Mouse (Mus musculus) kidney, postnatal 14 days (tissue): Measurements from ENCODE around the gene Plin4.
A peak's percentile ranks its signal among the peaks of the same experiment; 100 is the strongest.
"Not testable (repeated sequence)": the region's sequence is repeated elsewhere in the genome, so short reads cannot be mapped to it uniquely, and the experiment has no call there.

Experiments
- DNase-seq: peaks from one replicate; pipeline ENCODE4 v3.0.0; 2022; ENCODE audit warnings: mixed read lengths

Plin4 gene

DNA sequence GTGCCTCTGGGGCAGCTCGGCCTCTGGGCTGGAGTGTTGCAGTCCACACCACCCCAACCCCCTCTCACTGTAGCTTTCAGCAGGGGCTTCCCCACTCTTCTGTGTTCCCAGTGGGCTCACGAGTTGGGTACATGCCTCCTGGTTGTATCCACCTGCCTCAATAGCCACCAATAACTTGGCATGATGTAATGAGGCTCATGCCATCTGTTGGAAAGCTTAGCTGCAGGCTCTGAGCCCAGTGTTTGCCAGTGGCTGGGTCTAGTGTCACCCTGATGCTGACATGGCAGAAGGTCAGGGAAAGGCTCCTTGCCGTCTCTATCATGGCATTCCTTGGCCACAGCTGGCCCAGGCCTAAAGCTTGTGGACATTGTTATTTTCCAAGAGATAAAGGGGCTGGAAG is 8.8 kb downstream of the Plin4 start:
- DNase-seq: no peak

DNA sequence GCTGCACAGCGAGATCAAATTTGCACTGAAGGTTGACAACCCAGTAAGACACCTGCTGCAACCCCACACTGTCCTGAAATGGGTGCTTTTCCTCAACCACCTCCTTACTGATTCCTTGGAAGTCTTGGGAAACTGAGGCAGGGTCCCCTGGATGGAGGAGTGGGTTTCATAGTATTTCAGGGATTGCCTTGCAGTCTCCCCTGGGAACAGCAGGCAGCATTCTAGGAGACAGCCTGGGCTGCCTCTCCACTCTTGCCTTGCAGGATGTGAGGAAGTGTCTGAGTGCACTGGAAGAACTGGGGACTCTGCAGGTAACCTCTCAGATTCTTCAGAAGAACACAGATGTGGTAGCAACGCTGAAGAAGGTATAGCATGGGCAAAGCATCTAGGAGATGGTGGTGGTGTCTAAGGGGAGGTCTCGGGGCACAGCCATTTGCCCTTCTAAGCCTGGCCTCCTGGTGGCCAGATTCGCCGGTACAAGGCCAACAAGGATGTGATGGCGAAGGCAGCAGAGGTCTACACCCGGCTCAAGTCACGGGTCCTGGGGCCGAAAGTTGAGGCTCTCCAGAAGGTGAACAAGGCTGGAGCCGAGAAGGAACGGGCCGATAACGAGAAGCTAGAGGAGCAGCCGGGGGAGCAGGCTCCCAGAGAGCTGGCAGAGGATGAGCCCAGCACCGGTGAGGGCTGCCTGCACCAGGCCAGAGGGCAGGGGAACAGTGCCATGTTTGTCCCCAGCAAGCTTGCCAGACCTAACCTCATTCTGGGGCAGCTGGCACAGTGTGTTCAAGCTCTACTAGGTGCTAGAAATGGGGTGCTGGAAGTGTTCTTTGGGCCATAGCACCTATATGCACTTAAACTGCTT is 10.7 kb downstream of the Plin4 start:
- DNase-seq: no peak

DNA sequence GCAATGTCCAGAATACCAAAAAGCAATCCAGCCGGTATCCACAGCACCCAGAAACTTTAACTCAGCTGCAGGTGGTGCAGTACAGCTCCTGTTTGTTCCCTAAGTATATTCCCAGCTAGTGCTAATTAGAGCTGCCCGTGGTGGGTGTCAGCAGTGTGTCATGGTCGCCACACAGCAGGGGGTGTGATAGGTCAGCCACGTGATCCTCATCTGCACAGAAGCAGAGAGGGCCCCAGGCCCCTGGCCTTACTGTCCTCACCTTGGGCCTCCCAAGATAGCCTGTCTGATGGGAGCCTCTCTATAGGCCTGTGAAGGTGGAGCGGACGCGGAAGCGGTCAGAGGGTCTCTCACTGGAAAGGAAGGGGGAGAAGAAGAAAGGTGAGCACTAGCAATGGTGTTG is 11.4 kb downstream of the Plin4 start:
- DNase-seq: no peak

DNA sequence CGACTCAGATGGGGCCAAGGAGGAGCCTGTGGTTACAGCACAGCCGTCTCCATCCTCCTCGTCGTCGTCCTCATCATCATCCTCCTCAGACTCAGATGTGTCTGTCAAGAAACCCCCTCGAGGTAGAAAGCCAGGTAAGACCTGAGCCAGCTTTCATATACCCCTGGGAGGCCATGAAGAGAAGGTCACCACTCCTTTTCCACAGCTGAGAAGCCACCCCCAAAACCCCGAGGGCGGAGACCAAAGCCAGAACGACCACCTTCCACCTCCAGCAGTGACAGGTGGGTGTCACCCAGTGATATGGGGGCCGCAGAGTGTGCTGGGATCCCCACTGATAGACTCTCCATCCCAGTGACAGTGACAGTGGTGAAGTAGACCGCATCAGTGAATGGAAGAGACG is 12.7 kb downstream of the Plin4 start:
- no peak for DNase-seq

DNA sequence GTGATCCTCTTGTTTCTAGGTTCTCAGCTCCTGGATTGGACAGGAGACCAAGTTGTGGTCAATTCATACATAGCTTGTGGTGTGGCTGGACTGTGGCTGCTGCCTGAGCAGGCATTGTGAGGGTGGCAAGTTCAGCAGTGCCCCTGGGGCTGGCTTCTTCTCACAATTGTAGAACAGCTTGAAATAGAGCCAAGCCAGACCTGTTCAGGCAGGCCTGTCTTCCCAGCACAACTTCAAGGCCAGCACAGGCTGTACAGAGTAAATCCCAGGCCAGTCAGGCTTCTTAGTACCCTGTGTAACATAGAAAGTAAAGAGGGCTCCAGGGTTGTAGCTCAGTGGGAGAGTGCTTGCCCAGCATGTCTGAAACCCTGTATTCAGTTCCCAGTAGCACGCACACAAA is 16.8 kb downstream of the Plin4 start:
- DNase-seq: no peak

DNA sequence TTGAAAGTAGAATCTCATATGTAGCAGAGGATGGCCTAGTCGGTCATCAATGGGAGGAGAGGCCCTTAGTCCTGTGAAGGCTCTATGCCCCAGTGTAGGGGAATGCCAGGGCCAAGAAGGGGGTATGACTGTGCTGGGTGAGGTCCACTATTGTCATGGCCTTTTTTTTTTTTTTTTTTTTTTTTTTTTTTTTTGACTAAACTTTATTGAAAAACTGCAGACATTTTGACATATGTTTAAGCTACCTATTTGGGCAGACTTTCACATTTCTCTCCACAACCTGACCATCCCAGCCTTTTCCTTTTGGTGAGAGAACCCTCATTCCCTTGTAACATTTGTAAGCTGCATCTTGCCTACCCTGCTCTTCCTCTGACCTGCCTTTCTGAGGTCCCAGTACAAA is 17.3 kb downstream of the Plin4 start:
- no peak for DNase-seq

DNA sequence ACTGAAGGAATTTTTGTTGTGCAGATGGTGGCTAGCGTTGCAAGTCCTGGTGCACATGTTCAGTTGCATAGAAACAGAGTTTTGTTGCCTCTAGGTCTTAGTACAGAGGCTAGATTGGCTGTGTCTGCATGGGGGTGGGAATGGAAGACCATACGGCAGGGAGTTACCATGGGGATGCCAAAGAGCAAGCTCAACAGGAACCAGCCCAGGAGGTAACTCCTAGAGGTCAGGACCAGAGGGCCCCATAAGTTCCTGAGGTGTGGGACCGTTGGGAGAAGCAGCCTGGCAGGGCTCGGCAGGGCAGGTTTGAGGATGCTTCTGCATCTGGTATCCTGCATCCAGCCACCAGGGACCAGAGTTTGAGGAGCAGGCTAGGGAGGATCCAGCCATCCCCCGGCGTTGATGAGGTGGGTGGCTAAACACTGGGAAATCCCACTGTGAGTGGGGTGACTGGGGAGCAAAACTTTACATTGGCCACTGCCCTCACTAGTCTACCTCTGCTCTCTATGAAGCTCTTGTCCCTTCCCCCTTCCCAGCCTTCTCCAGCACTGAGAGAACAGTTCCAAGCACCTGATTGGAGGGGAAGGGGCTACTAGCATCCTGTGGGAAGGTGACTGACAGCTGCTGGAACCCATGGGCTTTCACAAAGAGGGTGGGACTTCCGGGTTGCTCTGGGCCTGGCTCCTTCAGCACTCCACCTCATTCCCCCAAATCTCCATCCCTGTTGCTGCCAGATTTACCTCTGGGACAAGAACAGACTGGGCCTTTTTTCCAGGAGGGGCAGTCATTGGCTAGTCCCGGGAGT is 28.6 kb downstream of the Plin4 start:
- DNase-seq: peak; percentile 40

- DNase-seq: peak; percentile 26
These were observed 29.7 kb downstream of the Plin4 start for GRCm38 (mm10) chr17:56079921-56080320.

DNA sequence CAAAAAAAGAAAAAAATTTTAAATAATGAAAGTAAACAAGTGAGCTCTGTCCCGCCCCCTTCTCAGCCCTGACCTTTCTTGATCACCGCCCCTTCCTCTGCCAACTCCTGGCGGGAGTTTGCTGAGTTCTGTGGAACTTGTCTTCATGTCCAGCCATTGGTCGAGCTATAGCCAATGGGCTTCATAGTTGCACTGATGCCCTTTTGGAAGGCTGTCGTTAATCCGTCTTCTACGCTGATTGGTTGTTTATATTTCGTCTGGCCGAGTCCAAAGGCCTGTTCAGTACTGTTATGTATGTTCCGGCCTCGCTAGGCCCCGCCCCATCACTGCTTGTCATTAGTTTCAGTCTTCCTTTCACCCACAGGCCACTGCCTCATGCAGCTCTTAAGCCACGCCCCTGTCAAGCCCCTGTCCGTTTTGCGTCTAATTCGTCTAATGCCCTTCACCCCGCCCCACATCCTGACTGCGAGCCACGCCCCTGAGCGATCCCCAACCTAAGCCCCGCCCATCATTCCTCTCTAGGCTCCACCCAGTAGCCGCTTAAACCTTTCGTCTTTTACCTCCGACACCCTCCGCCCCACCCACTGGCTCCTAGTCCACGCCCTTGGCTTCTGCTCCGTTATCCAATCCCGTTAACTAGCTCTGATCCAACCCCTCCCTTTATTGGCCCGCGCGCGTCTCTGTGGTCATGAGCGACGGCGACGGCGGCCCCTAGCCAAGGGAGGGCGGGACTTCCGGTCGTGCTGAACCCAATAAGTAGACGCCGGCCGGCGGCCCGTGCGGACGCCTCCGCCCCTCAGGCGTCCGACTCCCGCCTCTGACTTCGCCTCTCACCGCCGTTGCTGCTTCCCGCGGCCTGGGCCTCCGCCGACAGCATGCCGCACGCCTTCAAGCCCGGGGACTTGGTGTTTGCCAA is 30.5 kb downstream of the Plin4 start, which contains the start of gene Hdgfl2:
Gene Hdgfl2, plus strand, starts transcription at position 755 of the 916 bp plus-strand sequence.
- peak; percentile 100 for DNase-seq

DNA sequence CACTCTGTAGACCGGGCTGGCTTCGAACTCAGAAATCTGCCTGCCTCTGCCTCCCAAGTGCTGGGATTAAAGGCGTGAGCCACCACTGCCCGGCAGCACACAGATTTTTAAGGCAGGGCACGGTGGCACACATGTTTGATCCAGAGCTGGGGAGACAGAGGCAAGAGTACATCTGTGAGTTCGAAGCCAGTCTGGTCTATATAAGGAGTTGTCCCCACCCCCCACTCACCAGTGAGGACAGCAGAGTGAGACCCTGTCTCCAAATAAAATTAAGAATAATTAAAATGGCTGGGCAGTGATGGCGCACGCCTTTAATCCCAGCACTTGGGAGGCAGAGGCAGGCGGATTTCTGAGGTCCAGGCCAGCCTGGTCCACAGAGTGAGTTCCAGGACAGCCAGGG is 31.2 kb downstream of the Plin4 start:
- peak; percentile 17 for DNase-seq

DNA sequence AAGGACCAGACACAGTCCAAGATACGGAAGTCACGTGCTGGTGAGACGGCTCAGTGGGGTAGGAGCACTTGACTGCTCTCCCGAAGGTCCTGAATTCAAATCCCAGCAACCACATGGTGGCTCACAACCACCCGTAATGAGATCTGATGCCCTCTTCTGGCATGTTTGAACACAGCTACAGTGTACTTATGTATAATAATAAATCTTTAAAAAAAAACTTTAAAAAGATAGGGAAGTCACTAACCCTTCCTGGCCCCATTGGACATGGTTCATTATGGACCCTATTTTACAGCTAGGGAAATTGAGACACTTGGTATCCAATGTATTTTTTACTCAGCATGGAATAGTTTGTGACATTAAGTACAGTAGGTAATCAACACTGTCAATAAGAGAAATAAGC is 32.1 kb downstream of the Plin4 start:
- no peak for DNase-seq

DNA sequence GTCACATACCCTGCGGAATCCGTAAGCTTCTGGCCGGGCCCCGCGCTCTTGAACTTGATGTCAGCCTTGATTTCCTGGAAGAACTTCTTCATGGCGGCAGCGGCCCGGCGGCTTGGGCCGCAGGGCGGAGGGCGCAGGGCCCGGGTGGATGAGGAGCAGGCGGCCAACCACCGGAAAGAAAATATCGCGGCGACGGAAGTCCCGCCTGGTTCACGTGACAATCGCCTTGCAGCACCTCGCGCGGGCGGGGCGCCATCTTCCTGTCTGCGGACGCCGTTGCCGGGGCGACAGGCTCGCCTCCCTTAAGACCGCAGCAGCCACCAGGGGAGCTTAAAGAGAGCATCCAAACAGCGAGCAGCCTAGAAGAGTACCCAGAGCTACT is 34.8 kb downstream of the Plin4 start, which contains the start of gene Ubxn6:
Gene Ubxn6, minus strand, starts transcription at position 202 of the 382 bp plus-strand sequence.
- peak; percentile 99 for DNase-seq

DNA sequence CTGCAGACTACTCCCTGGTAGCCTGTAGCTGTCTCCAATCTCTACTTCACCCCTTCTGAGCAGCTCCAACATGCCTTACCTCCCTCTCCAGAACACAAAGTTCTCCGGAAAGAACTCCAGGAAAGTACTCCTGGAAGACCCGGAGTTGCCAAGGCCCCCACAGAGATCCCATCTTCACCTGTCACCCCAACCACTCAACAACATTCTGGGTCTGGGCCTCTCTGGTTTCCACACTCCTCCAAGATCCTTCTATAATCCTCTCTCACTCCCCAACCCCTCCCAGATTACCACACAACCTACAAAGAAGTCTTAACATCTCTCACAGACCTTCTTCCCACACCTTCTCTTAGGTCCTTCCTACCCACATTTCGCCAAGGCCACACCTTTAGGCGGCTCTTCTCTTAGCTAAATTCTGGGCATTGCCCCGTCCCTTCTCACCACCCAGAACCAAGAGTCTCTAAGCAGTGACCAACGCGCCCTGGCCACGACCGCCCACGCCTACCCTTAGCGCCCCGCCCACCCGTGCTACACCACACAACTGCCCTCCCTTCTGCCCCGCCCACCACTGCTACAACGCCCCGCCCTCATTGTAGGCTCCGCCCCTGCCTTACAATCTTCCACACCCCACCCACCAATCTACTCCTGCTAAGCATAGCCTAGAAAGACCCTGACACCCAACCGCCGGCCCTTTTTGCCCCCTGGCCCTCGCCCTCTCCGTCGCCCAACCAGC is 35.3 kb downstream of the Plin4 start:
- peak; percentile 92 for DNase-seq

GRCm38 (mm10) chr17:56072243-56072642 is 37.4 kb downstream of the Plin4 start:
- no peak for DNase-seq

DNA sequence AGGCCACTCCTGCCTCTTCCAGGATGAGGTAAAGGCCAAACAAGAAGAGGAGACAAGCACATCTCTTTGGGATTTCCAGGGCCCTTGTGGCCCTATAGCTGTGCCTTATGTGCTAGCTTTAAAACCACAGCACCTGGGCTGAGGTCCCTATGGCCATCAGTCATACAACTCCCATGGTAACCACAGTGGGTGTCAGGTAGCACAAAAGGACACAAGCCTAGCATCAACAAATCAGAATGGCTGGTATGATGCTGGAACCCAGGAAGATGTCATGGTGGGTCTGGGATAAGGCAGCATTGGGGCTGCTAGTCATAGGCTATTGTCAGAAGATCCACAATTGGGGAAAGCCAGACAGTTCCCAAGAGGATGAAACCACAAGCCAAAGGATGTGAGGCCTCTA is 38.5 kb downstream of the Plin4 start:
- DNase-seq: no peak

DNA sequence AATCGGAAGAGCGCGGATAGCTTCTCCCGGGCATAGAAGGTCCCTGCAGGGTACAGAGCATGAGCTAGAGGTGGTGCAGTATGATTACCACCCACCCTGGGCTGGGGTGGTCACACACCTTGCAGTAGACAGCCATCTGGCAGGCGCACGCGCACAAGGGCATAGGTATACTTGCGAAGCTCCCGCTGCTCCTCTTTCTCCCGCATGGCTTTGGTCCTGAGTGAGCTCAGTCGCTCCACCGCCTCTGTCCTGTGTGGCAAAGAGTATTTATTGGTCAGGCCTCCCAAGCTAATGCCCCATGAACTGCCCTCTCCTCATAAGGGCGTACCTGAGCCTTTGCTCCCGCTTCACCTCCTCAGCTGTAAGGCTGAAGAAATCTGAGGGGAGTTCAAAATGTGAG is 40.5 kb downstream of the Plin4 start:
- DNase-seq: no peak

DNA sequence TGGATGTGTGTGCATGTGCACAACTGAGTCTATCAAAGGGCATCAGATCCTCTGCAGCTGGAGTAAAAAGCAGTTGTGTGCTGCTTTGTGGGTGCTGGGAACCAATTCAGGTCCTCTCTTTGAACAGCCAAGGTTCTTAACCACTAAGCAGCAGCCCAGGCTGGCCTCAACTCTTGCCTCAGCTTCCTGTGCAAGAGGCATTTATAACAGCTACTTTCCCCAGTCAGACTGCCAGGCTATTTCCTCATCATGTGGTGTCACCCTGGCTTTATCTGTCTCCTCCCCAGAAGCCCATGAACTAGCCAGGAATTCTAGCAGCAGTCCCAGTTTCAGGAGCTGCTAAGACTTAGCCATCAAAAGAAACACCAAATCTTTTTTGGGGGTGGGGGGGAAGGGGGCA is 43.2 kb downstream of the Plin4 start:
- no peak for DNase-seq

DNA sequence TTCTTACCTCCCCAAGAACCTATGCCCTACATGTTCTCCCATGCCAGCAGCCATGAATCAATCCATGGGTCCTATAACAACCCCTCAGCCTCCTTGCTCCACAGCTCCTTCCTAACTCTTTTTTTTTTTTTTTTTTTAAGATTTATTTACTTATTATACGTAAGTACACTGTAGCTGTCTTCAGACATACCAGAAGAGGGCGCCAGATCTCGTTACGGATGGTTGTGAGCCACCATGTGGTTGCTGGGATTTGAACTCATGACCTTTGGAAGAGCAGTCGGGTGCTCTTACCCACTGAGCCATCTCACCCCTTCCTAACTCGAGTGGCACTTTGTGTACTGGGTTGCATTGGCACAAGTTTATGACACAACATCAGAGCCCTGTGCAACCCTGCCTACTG is 43.9 kb downstream of the Plin4 start:
- DNase-seq: not testable (repeated sequence)

DNA sequence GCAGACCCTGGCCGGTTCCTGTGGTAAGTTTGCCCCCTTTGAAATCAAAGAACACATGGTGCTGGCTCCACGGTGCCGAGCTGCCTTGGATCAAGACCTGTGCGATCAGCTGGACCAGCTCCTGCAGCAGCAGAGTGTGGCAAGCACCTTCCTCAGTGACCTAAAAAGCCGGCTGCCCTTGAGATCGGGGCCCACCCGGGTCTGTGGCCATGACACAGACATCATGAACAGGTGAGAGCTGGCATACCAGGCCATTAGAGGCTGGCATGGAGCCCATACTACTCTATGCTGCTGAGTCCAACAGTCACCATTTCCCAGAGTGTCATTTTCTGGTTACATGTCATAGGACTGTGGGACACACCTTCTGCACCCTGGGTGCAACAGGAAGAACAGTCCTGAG is 47.5 kb downstream of the Plin4 start:
- no peak for DNase-seq

DNA sequence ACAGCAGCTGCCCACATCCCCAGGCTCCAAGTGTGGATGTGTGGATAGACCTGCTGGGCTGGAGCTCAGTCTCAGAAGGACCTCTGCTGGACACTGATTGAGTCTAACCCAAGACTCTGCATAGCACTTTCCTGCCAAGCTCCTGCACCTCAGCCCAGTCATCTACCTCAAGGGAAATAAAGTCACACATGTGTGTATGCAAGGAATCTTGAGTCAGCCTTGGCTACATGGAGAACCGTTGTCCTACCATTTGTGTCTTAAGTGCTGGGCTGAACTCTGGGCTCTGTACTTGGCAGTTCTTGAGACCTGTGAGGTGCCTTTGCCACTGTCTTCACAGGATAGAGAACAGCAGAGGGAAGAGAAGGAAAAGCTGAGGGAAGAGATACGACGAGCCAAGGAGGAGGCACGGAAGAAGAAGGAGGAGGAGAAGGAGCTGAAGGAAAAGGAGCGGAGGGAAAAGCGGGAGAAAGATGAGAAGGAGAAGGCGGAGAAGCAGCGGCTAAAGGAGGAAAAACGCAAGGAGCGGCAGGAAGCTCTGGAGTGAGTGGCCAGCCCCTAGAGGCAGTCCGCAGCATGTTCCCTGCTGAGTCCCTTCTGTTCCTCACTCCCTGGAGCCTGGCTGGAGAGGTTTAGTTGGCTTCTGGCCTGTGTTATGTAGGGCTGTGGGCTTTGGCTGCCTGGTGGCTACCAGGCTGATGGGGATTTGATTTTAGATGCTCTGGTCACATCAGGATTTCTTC is 52.1 kb downstream of the Plin4 start:
- DNase-seq: no peak

- DNase-seq: no peak
These were observed 53.5 kb downstream of the Plin4 start for GRCm38 (mm10) chr17:56055945-56056678.
